Mouse (Mus musculus) adrenal gland, postnatal 10 days (tissue): Measurements from ENCODE around the gene Moap1. TPM values are rescaled to one million over a fixed set of nuclear protein-coding genes. Genes with fewer than 3 reads are reported as not detected.

Source experiments
- DNase-seq: peaks from one replicate; pipeline ENCODE4 v3.0.0; 2021; ENCODE audit warnings: mixed read lengths
- total RNA-seq, 2 experiments: library from RNA; stranded (reverse); gene quantifications; 2 replicates each; pipeline ENCODE4 v1.2.3; 2021

Gene Moap1
- total RNA-seq, 2 experiments from 2014 or later: 6.4 to 9.2 TPM

DNA sequence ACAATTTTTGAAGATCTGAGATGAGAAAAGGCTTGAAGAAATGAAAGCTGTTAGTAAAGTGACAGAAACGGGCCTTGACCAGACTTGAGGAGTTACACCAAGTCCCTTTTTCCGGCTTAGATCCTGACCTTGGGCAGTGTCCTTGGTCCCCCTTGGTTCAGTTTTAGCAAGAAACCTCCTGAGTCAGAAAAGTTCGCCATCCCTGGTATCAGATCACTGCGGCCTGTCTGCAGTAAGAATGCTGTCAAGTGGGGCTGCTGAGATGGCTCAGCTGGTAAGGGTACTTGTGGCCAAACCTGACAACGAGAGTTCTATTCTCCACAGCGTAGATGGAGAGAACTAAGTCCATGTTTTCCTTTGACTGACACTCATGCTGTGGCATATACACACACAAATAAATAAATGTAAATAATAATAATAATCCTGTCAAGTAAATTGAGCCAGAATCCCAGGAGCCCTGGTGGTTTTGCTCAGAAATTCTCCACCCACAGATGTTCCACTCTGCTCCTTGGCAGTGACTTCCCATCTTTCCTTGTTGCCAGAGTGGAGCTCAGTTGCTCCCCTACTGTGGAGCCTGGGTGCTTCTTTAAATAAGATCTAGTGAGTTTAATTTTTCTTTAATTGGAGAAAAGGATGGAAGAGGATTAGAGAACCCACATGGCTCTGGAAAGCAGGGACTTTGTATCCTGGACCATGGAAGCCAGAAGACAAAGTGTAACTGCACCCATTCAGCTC lies 37.4 kb downstream of the Moap1 start:
- DNase-seq: no peak

DNA sequence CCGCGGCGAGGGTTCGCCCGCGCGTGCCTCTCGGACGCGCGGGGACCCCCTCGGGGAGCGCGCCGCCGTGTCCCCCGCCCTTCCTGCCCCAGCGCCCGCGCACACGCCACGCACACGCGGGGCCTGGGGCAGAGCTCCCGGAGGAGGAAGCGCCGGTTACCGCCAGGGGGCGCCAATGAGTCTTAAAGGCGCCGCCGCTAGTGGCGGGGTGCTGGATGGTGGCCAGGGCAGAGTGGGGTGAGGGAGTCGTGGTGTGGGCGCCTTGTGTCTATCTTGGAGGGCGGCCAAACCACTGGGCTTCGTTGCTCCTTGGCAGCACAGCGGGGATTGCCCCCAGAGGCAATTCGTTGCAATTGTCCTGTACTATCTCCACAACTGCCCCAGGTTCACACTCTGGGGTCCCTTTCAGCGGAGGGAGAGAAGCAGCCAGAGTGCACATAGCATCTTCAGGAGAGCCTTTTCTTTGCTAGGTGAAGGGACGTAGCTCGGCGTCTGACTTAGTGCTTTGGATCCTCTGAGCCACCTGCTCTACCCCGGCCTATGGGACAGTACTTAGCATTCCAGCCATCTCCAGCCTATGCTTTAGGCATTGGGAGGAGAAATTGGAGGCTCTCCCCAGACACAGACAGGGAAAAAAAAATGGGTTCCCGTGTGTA lies 38.1 kb downstream of the Moap1 start:
- DNase-seq: peak; percentile 94

DNA sequence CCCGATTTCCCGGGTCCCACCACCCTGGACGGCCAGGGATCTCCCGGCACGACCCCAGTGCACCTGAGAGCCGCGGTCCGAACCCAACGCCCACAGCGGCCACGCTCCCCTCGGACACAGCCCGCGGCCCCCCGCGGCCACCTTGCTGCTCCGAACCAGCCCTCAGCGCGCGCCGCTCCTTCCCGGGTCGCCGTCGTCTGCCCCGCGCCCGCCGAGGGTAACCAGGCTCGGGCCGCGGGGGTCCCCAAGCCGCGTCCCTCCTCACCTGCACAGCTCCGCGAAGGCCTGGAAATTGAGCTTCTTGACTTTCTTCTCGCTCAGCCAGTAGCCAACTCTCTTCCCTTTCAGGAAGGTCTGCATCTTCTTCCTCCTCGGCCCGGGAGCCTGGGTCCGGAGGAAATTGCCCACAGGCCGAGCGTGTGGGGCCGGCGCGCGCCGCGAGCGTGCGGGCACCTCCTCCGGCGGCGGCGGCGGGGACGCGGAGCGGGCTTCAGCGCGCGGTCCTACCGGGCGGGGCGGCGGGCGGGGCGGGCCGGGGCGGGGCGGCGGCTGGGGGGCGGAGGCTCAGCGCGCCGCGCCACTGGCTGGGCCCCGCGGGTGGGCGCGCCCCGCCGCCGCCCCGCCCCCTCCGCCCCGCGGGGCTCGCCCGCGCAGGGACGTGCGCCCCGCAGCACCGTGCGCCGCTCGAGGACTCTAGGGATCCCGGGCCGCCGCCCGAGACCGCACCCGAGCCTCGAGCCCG lies 38.8 kb downstream of the Moap1 start, which contains the start of gene Itpk1:
TSS of gene Itpk1 (minus strand) at position 474 of the 742 bp plus-strand sequence.
- peak; percentile 74 for DNase-seq

DNA sequence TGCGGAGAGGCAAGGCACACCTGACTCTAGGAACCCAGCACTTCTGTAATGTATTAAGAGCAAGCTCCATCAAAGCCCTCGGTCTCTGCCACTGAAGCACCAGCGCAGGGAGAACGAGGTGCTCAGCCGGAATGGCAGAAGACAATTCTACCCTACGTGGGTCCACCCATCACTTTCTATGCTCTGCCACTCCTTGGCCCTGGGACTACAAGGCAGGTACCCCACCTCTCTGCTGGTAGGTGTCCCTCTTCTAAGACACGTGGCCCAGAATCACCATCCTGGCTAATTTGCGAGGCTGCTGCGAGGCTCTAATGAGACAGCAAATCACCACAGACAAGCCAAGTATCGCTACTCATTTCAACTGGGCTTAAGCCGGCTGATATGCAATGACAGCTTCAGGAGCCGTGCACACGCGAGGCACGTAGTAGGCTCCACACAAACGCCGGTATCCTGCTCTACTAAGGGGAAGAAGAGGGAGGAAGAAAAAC lies 39.5 kb downstream of the Moap1 start:
- no peak for DNase-seq

DNA sequence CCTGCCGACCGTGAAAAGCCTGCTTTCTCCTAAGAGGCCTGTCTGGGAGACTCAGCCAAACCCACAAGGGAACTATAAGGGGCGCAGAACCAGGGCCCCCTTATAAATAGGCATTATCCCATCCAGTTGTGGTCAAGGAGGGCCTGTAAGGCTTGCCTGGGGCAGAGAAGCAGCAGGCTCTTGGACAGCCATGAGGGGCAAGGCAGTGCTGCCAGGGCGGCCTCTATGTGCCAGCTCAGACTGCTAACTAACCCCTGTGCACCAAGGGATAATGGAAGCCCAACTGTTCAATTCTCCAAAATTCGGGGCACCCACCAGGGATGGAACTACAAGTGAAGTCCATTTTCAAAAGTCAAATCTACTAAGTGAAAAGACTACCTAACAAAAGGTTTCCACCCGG lies 40.0 kb downstream of the Moap1 start:
- no peak for DNase-seq

DNA sequence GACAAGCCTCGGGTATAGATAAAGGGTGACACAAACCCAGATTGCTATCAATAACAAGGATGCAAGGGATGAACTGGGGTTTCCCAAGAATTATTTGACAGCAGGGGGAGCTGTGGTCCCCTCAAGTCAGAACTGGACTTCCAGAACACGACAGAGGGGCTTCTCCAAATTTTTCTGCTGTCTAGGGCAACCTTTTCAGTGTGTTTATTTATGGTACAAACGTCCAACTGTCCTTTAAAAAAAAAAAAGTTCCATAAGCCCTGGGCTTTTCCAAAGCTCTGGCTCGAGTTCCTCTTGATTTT lies 40.4 kb downstream of the Moap1 start:
- peak; percentile 56 for DNase-seq

DNA sequence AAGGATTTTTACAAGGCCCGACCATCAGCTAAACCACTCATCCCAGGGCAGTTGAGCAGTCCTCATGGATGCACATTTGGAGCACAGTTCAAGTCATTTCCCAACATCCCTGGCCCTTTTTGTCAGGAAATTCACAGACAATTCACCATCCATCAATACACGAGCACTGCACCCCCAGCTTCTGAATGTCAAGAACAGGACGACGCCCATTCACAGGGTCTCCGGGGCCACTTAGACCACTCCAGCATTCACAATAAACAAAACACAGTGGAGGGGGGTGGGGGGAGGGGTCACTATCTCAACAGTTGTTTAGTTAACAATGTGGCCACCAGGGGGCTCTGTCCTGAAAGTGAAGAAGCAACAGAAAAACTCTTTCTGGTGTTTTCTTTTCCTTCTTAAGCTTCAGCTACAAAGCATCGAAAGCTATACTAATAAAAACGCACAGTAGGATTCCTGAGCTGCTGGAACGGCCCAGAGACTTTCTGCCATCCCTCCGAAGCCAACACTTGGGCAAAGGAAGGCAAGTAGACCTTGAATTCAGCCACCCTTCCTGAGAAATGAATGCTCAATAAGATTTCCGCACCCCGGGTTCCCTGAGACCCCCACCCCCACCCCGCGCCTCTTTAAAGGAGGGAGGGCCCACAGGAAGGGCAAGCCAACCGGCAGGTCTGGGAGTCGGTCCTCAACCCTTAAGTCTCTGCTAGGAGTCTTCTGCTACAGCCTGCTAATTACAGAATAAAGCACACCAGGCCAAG lies 40.9 kb downstream of the Moap1 start:
- peak; percentile 89 for DNase-seq

DNA sequence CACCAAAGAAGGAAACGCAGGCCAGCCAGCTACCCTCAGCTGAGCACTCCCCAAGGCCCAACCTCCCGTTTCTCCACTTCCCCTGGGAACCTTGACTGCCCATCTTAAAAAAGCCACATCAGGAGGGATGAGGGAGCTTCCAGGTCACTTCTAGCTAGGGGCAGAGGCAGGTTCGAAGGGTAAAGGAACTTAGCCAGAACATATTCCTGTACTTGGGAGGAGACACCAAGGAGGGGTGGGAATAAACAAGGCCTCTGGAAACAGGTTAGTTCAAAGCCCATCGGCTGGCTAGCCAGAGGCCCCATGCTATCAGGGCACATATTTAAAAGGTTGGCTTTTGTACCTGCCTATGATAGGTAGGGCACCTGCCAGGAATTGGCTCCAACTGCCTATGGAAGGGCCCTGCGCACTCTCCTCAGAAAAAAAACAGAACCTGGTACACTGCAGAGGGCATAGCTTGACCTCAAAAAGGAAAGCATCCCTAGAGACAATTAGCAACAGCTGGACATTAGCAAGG lies 41.7 kb downstream of the Moap1 start:
- DNase-seq: no peak

DNA sequence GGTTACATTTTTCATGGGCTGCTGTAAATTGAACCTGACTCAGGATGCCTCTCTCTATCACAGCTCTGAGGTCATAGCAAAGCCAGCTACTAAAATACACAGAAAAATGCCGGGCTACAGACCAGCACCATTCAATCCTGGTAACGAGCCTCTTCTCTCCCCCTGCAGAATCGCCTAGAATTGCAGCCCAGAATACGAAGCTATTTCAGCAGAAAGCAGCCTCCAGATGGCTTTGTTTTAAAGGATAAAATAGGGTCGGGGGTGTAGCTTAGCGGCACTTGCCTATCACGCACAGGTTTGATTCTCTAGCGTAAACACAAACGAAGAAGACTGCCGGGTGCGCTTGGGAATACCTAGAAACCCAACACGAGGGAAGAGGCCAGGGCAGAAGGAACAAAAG lies 43.0 kb downstream of the Moap1 start:
- DNase-seq: no peak

DNA sequence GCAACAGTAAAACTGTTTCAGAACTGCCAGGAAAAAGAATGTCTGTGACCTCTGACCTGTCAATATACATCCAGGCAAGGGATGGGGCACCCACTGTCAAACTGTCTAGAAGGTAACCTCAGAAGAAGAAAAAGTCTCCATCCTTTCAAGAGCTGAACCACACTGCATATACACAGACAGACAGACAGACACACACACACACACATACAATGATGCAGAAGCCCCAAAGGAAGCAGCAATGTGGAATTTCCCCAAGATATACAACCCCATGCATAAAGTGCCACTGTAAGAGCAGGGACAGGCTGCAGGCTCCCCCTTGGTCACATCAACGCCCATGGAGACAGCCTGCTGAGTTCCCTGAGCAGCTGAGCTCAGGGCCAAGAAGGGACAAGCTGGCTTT lies 44.3 kb downstream of the Moap1 start:
- no peak for DNase-seq

DNA sequence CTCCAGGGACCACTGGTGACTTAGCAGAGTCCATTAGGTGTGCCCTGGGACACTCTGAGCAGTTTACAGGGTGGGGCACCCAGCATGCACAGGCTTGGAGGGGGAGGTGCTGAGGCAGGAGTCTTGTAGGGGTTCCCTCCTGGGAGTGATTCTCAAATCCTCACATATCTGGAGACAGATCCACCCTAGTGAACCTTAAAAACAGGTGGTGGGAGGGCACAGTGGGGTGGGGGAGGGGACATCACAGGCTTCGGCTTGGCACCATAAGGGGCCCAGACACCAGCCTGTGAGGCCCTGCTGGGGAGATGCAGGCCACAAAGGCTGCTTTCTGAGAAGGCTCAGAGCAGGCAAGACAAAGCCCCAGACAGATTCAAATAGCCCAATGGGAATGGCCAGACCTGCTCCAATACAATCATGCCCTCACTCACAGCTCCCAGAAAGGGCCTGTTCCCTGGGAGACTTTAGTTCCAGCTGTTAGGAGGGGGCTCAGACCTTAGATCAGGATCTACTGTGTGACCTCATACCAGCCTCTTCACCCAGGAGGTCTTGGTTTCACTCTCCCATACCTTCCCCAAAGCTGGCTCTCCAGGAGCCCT lies 45.3 kb downstream of the Moap1 start:
- DNase-seq: no peak

DNA sequence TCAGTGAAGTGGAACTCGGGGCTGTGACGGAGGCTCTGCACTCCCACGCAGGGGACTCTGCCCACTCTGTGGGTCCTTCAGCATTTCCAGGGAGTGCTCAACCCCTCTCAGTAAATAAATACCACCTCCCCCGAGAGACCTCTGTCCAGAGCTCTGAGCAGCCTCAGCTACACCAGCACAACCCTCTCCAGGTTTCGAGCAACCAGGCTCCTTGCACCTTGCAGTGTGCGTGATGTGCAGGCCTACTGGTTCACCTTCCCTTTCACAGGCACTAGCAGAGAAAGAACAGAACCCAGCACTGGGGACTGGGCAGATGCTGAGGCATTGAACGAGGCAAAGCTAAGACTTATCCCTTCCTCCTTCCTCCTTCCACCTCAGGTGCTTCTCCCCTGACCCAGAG lies 46.1 kb downstream of the Moap1 start:
- DNase-seq: no peak

DNA sequence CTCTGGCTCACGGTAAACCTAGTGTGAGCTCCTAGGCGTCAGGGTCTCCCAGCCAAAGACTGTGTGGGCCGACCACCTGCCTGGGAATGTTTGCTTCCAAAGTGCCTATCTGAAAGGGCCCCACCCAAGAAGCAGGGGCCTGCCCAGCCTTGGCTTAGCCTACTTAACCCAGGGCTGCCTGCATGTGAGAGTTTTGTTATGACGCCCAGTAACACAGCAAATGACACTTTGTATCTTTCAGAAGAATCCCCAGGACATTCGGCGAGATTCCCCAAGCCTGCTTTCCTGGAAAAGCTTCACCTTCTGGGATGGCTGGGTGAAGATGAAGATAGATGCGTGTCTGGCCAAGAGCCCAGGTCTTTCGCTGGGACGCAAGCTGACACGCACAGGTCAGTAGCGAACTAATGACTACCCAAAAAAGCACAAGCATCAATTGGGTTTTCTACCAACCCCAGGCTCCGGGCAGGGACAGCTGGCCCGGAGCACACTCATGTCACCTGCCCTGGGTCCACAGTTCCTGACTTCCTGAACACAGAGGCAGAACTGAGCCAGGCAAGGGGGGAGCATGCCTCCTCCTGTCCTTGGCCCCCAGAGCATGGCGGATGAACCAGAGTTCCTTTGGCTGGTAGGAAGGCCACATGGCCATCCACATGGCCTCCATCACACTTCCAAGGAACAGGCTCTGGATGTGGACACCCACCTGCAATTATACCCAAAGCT lies 46.7 kb downstream of the Moap1 start:
- DNase-seq: no peak

DNA sequence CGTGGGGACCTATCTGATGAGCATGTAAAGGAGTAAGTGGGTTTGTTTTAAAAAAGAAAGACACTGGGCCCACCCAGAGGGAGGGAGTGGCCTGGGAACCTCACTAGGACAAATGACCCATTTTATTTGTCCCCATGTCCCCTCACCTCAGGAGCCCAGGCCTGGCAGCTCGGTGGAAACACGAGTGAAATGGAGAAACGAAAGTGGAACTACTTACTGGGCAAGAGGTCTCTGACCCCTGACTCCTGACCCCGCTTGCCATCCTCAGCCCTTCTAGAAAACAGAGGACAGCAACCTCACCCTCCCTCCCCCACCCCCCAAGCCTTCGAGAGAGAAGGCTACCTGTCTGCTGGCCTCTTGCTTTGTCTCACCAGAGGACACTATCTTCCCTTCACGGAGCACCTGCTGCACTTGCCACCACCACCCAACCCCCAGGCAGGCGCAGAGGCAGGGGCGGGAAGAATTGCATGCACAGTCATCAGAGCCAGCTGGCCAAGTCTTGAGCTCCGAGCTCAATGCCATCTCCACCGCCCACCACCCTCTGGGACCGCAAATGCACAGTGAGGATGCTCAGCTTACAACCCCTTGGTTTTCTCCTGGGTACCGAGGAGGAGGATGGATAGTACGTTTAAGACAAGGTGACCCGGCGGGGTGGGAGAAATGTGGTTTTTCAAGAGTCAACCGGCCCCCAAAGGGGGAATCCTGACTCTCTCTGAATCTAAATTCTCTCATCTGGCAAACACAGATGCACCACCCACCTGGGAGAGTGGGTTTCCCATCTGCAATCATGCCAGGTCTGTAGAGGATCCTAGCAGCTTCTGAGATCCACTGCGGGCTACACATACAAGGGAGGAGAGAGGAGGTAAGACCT lies 47.9 kb downstream of the Moap1 start:
- DNase-seq: no peak

Other genes with a start within 250 kb of the Moap1 start
- 1,000 to 10,000 TPM; 1,052 to 1,140 TPM for gene Chga, start 188.7 kb downstream of the Moap1 start, total RNA-seq
- gene Itpk1, start 38.7 kb downstream of the Moap1 start, total RNA-seq: 10 to 100 TPM; 98.3 to 99.2 TPM
- 1 to 10 TPM; 4.6 to 5.1 TPM for gene Tmem251, start 101 bp upstream of the Moap1 start, total RNA-seq
- not detected for gene Gm28051, start 14.1 kb upstream of the Moap1 start, total RNA-seq
- 10 to 100 TPM; 12.7 to 12.9 TPM for gene Gon7, start 14.1 kb upstream of the Moap1 start, total RNA-seq
- gene Ubr7, start 14.3 kb upstream of the Moap1 start, total RNA-seq: 10 to 100 TPM; 34.1 to 37.0 TPM
- 1 to 10 TPM; 6.5 to 6.6 TPM for gene Gm20604, start 15.0 kb upstream of the Moap1 start, total RNA-seq
- gene Btbd7, start 134.8 kb upstream of the Moap1 start, total RNA-seq: 10 to 100 TPM; 37.9 to 43.9 TPM
- not detected for gene Cox8c, start 155.7 kb upstream of the Moap1 start, total RNA-seq
- 1 to 10 TPM; 3.0 to 6.2 TPM for gene Unc79, start 205.2 kb upstream of the Moap1 start, total RNA-seq